Comparison of ENCODE assay signal across 8 mouse cellular contexts in the genomic region with DNA sequence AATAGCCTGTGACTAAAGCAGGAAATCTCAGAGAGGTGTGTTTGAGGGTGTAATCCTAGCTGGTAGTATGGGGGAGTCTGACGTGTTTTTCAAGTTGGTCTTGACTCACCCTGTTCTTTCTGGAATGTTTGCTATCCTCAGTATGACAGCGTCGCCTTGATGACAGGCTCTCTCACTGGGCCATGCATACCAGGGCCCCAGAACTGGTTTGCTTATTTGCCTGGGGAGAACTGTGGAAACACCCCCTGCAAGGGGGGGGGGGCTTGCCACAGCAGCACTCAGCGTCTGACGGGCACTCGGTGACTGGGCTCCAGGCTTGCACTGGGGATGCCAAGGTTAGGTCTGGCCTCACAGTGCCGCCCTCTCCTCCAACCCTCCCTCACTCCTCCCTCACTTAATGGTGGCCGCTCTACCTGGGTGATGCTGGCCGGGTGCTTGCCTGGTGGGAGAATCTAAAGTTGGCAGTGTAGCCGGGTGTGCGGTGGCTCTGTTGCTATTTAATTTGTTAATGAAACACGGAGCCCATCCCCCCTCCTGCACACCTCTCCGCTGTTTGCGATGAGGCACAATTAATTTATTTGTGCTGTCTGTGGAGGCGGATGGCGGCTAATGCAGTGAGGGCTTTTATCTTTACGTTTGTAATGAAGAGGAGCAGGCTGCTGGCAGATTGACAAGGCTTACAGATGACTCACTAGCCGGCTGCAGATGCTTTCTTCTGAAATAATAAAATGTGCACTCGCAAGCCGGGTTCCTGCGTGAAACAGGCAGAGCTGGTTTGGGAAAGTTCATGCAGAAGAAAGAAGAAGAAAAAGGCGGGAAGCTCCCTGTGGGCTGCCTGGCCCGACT. TPM values are rescaled to one million over a fixed set of nuclear protein-coding genes. Genes with fewer than 3 reads are reported as not detected.
DNase-seq lines count a peak whose midpoint lies in the region; ATAC-seq lines count a peak whose summit lies in the region.
"Had no signal": no experiment of that assay in that cellular context is flagged by ENCODE, and none has a peak within 500 bp of the region (broad histone marks: within the 10 kb centered on the region; RNA-seq: fewer than 3 reads in every experiment).

No protein-coding gene starts in this region.

- no peaks in the 10 kb centered on the region for H3K9me3 ChIP-seq in intestine, embryonic 15.5 days
- H3K9me3 ChIP-seq in midbrain, embryonic 14.5 days (ENCODE audit: control insufficient read depth, low read length), result no peaks in the 10 kb centered on the region

- peak overlapping the region; percentile 51 for H3K4me2 ChIP-seq in intestine, embryonic 15.5 days (replicated peaks)
- H3K4me2 ChIP-seq in midbrain, embryonic 14.5 days (ENCODE audit: low read length), result peak overlapping the region; percentile 50

- H3K27ac ChIP-seq in intestine, embryonic 15.5 days, result peak overlapping the region; percentile 67; the same call in 1 of the 2 replicates
- peak overlapping the region; percentile 68 for H3K27ac ChIP-seq in midbrain, embryonic 14.5 days (replicated peaks; ENCODE audit: low read depth, low read length)

- WGBS in intestine, embryonic 15.5 days, result 5% methylated on average over 23 of the region's 23 CpGs
- 11% methylated on average over 23 of the region's 23 CpGs for WGBS in midbrain, embryonic 14.5 days

- intact Hi-C loops in left cerebral cortex, postnatal 14 days (cut with DNase I), result no loop called here

- H3K9ac ChIP-seq in intestine, embryonic 15.5 days, result peak overlapping the region; percentile 26
- H3K9ac ChIP-seq in midbrain, embryonic 14.5 days (replicated peaks; ENCODE audit: low read length), result peak overlapping the region; percentile 42

- no peak overlapping the region for H3K4me3 ChIP-seq in intestine, embryonic 15.5 days (replicated peaks)
- peak overlapping the region; percentile 19 for H3K4me3 ChIP-seq in midbrain, embryonic 14.5 days (replicated peaks; ENCODE audit: low read depth, low read length)

- H3K4me1 ChIP-seq in intestine, embryonic 15.5 days (replicated peaks), result peaks cover 42% of the 10 kb centered on the region
- H3K4me1 ChIP-seq in midbrain, embryonic 14.5 days (ENCODE audit: control insufficient read depth, insufficient read depth, low read length), result peaks cover 14% of the 10 kb centered on the region

- peak; percentile 46 to 62 for DNase-seq in adrenal gland, adult 18-20 months (ENCODE audit: low spot score in 2 of 2)
- DNase-seq in cerebellum, adult 9-11 months, result peak; percentile 45
- peak; percentile 29 to 75 for DNase-seq in frontal cortex, adult 2 months (ENCODE audit: extremely low spot score in 1 of 2, low spot score in 1 of 2)
- peak; percentile 46 to 66 for DNase-seq in left cerebral cortex, postnatal 14 days (ENCODE audit: low spot score in 2 of 2)
- DNase-seq in midbrain, embryonic 14.5 days, result peak; percentile 77
- peak; percentile 40 to 67 for DNase-seq in urinary bladder, postnatal 4 days (ENCODE audit: low spot score in 2 of 2)

- peak; percentile 75 for ATAC-seq in intestine, embryonic 15.5 days
- ATAC-seq in midbrain, embryonic 14.5 days (ENCODE audit: low FRiP score, low TSS enrichment), result peak; percentile 46

- no peaks in the 10 kb centered on the region for H3K36me3 ChIP-seq in intestine, embryonic 15.5 days
- no peaks in the 10 kb centered on the region for H3K36me3 ChIP-seq in midbrain, embryonic 14.5 days (ENCODE audit: control insufficient read depth, insufficient read depth, low read length)

- H3K27me3 ChIP-seq in intestine, embryonic 15.5 days (replicated peaks), result no peaks in the 10 kb centered on the region
- H3K27me3 ChIP-seq in midbrain, embryonic 14.5 days (ENCODE audit: control insufficient read depth, insufficient read depth, low read length), result no peaks in the 10 kb centered on the region

RNA-seq across cellular contexts. Expression of a gene that starts 41.2 kb away (rescaled TPM):
- 100 to 1,000 TPM; 103 to 120 TPM for total RNA-seq in adrenal gland, adult 18-20 months (2021)
- polyA plus RNA-seq in frontal cortex, adult 2 months (2012; rRNA removed), result 8.1 TPM in 2 replicates
- 17.5 and 18.3 TPM in 2 replicates for polyA plus RNA-seq in intestine, embryonic 15.5 days (2015; fragmentation: Nextera tagmentation; extraction: Ambion mirVana)
- 10 to 100 TPM; 14.3 to 15.8 TPM for total RNA-seq in left cerebral cortex, postnatal 14 days (2021)
- 10.6 and 10.7 TPM in 2 replicates for polyA plus RNA-seq in midbrain, embryonic 14.5 days (2014; fragmentation: Nextera tagmentation; extraction: Ambion mirVana)
- total RNA-seq: common myeloid progenitor, adult 5-6 weeks had no signal
